Mouse (Mus musculus): ENCODE measurements around the gene Vps18. TPM values are rescaled to one million over a fixed set of nuclear protein-coding genes. Genes with fewer than 3 reads are reported as not detected.

Gene Vps18
- polyA plus RNA-seq, 1 experiment from 2014 or later = 28.2 TPM

DNA sequence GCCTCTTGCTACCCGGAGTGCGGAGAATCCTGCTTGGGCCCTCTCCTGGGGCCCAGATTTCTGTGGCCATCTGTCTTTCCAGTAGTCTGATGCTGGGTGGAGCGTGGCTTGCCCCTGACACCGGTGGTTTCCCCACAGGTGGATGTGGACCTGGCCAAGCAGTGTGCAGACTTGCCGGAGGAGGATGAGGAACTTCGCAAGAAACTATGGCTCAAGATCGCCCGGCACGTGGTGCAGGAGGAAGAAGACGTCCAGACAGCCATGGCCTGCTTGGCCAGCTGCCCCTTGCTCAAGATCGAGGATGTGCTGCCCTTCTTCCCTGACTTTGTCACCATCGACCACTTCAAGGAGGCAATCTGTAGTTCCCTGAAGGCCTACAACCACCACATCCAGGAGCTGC, 8.2 kb downstream of the Vps18 start:
- Histone ChIP-seq H3K9me3 (ENCODE audit: control insufficient read depth, low read length) (no peaks in the 10 kb centered on the region), H3K27me3 (replicated peaks; ENCODE audit: control insufficient read depth, insufficient read depth, low read length) (no peaks in the 10 kb centered on the region), H3K27ac (ENCODE audit: low read depth, low read length) (no peak overlapping the region), H3K4me2 (ENCODE audit: low read length) (no peak overlapping the region), H3K9ac (ENCODE audit: low read depth, low read length) (no peak overlapping the region), H3K4me1 (ENCODE audit: control insufficient read depth, insufficient read depth, low read depth, low read length) (peaks cover 12% of the 10 kb centered on the region), H3K4me3 (ENCODE audit: low read length) (no peak overlapping the region), H3K36me3 (ENCODE audit: control insufficient read depth, insufficient read depth, low read length) (peaks cover 44% of the 10 kb centered on the region)
- WGBS = 96% methylated on average over 12 of the region's 12 CpGs
- ATAC-seq = no peak

DNA sequence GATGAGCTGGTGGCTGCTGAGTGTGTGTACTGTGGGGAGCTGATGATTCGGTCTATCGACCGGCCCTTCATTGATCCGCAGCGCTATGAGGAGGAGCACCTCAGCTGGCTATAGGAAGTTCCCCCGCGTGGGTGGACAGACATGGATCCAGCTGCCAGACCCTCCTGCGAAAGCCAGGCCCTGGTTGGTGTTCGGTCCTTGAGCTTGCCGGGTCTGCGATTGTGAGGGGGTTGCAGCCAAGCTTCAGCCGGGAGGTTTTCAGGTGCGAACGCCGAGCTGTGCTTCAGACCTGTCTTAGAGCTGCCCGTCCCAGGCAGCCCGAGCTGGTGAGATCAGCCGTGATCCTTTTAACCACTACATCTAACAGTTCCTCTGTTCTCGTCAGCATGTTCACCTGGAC, 9.0 kb downstream of the Vps18 start:
- no peak for ATAC-seq
- 94% methylated on average over 19 of the region's 19 CpGs for WGBS
- H3K4me3 ChIP-seq (ENCODE audit: low read length) = no peak overlapping the region
- peaks cover 12% of the 10 kb centered on the region for H3K4me1 ChIP-seq (ENCODE audit: control insufficient read depth, insufficient read depth, low read depth, low read length)
- H3K36me3 ChIP-seq (ENCODE audit: control insufficient read depth, insufficient read depth, low read length) = peaks cover 40% of the 10 kb centered on the region
- no peak overlapping the region for H3K9ac ChIP-seq (ENCODE audit: low read depth, low read length)
- no peak overlapping the region for H3K4me2 ChIP-seq (ENCODE audit: low read length)
- no peaks in the 10 kb centered on the region for H3K27me3 ChIP-seq (replicated peaks; ENCODE audit: control insufficient read depth, insufficient read depth, low read length)
- H3K9me3 ChIP-seq (ENCODE audit: control insufficient read depth, low read length) = no peaks in the 10 kb centered on the region
- H3K27ac ChIP-seq (ENCODE audit: low read depth, low read length) = no peak overlapping the region

DNA sequence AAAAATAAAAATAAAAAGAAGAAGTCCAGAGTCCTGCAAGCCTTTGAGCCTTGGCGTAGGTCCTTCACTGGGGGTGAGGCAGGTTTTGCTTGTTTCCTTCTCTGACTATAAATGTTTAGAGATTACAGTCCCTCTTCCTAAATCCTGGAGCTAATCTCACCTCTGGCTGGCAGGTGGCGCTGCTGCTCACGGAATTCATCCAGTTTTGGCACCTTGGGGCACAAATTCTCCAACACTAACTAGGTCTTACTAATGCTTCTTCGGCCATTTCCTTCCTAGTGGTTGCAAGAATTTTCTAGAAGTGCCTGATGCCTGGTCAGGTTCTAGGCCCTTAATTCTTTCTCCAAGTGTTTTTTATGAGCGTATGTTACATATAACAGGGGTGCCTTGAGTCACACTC, 9.8 kb downstream of the Vps18 start:
- Histone ChIP-seq H3K27me3 (replicated peaks; ENCODE audit: control insufficient read depth, insufficient read depth, low read length) (no peaks in the 10 kb centered on the region), H3K4me1 (ENCODE audit: control insufficient read depth, insufficient read depth, low read depth, low read length) (peaks cover 12% of the 10 kb centered on the region), H3K4me2 (ENCODE audit: low read length) (no peak overlapping the region), H3K27ac (ENCODE audit: low read depth, low read length) (no peak overlapping the region), H3K9ac (ENCODE audit: low read depth, low read length) (no peak overlapping the region), H3K4me3 (ENCODE audit: low read length) (no peak overlapping the region), H3K9me3 (ENCODE audit: control insufficient read depth, low read length) (no peaks in the 10 kb centered on the region), H3K36me3 (ENCODE audit: control insufficient read depth, insufficient read depth, low read length) (peaks cover 34% of the 10 kb centered on the region)
- 51% methylated on average over 5 of the region's 5 CpGs for WGBS
- ATAC-seq = no peak

DNA sequence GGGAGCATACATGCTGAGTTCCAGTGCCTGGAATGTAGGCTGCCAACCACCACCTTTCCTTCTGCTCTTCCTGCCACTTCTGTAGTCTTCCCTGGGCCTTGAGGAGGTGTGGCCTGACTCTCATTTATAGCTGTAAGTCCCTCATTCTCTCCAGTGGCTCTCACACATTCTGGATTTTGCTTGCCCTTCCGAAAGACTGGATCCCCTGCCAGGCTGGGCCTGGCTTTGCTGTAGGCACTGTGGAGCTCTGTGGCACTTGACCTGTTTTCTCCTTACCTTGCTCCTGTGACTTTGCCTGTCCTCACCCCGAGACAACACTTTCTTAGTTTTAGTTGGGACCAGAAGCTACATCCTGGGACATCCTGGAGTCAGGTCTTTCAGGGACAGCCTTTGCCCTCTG, 10.3 kb downstream of the Vps18 start:
- 88% methylated on average over 2 of the region's 2 CpGs for WGBS
- H3K27ac ChIP-seq (ENCODE audit: low read depth, low read length) = no peak overlapping the region
- ATAC-seq = no peak
- H3K27me3 ChIP-seq (replicated peaks; ENCODE audit: control insufficient read depth, insufficient read depth, low read length) = no peaks in the 10 kb centered on the region
- peaks cover 29% of the 10 kb centered on the region for H3K36me3 ChIP-seq (ENCODE audit: control insufficient read depth, insufficient read depth, low read length)
- H3K9ac ChIP-seq (ENCODE audit: low read depth, low read length) = no peak overlapping the region
- H3K4me3 ChIP-seq (ENCODE audit: low read length) = no peak overlapping the region
- H3K4me2 ChIP-seq (ENCODE audit: low read length) = no peak overlapping the region
- H3K4me1 ChIP-seq (ENCODE audit: control insufficient read depth, insufficient read depth, low read depth, low read length) = peaks cover 12% of the 10 kb centered on the region
- H3K9me3 ChIP-seq (ENCODE audit: control insufficient read depth, low read length) = no peaks in the 10 kb centered on the region

DNA sequence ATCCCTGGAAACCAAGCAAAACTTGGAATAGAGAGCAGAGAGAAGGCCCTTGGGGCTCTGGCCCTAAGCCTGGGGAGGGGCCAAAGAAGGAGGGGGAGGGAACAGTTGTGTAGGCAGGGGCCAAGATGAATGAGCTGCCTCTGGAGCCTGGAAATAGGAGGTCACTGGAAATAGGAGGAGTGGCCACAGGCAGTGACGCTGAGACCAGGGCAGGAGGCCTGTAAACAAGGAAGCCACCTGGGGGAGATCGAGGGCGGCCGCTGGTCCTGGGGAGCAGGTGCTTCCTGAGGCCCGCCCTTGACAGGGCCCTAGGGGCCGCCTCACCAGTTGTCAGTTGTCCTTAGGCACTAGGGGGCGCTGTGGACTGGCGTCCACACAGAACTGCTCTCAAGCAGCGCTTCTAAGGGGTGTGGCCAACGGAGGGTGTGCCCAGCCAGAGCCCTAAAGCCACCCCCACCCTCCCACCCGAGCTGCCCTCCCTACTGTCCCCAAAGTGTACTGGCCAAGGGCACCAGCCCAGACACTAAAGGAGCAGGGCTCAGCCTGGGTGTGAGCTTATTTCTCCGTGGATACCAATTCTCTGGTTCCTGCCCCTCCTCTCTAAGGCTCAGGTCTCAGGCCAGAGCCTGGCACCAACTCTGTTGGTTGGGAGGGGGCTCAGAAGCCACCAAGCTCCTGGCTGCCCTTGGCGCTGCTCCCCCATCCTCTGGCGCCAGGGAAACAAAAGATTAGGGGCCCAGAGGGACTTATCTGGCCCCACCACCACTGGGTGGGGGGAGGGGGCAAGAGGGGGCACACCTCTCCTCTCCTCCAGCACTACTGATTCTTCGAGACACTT, 11.7 kb downstream of the Vps18 start:
- Histone ChIP-seq H3K36me3 (ENCODE audit: control insufficient read depth, insufficient read depth, low read length) (peaks cover 17% of the 10 kb centered on the region), H3K9me3 (ENCODE audit: control insufficient read depth, low read length) (no peaks in the 10 kb centered on the region), H3K4me2 (ENCODE audit: low read length) (peak overlapping the region; percentile 33), H3K4me3 (ENCODE audit: low read length) (no peak overlapping the region), H3K27me3 (replicated peaks; ENCODE audit: control insufficient read depth, insufficient read depth, low read length) (no peaks in the 10 kb centered on the region), H3K4me1 (ENCODE audit: control insufficient read depth, insufficient read depth, low read depth, low read length) (peaks cover 15% of the 10 kb centered on the region), H3K27ac (ENCODE audit: low read depth, low read length) (peak overlapping the region; percentile 72), H3K9ac (ENCODE audit: low read depth, low read length) (no peak overlapping the region)
- WGBS = 6% methylated on average over 14 of the region's 15 CpGs
- peak; percentile 64 for ATAC-seq

DNA sequence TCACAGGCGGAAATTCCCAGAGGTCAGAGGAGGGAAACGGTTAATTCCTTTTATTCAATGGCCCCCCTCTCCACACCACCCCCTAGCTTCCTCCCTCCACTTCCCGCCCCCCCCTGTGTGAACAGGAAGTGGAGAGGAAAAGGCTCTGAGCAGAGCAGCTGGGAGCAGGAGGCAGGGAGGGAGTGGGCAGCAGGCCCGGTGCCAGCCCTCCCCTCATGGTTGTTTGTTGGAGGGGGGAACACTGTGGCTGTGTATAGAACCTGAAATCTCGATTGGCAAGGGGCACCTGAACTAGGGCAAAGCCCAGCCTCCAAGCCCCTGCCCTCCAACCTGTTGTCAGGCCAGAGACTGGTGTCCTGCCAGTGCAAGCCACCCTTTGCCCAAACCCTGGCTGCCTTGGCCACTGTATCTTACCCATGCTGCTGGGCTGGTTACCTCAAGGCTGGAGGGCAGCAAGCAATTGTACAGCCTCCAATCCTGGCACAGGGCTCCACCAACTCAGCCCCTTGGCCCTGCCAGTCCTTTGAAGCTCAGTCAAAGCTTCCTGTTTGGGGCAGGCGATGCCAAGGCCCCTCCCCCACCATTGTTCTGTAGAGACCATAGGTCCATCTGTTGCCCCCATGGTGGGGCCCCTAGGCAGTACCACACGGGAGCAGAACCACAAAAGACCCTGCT, 12.4 kb downstream of the Vps18 start:
- 37% methylated on average over 7 of the region's 7 CpGs for WGBS
- no peak overlapping the region for H3K4me3 ChIP-seq (ENCODE audit: low read length)
- H3K27me3 ChIP-seq (replicated peaks; ENCODE audit: control insufficient read depth, insufficient read depth, low read length) = no peaks in the 10 kb centered on the region
- no peak overlapping the region; the same call in 1 of the 2 replicates for H3K4me2 ChIP-seq (ENCODE audit: low read length)
- ATAC-seq = peak; percentile 68
- peak overlapping the region; percentile 72 for H3K27ac ChIP-seq (ENCODE audit: low read depth, low read length)
- no peaks in the 10 kb centered on the region for H3K9me3 ChIP-seq (ENCODE audit: control insufficient read depth, low read length)
- H3K9ac ChIP-seq (ENCODE audit: low read depth, low read length) = 0 out of 2 replicates have a peak overlapping the region, but pooled peaks have one; percentile 23
- H3K36me3 ChIP-seq (ENCODE audit: control insufficient read depth, insufficient read depth, low read length) = peaks cover 16% of the 10 kb centered on the region
- peaks cover 15% of the 10 kb centered on the region for H3K4me1 ChIP-seq (ENCODE audit: control insufficient read depth, insufficient read depth, low read depth, low read length)

DNA sequence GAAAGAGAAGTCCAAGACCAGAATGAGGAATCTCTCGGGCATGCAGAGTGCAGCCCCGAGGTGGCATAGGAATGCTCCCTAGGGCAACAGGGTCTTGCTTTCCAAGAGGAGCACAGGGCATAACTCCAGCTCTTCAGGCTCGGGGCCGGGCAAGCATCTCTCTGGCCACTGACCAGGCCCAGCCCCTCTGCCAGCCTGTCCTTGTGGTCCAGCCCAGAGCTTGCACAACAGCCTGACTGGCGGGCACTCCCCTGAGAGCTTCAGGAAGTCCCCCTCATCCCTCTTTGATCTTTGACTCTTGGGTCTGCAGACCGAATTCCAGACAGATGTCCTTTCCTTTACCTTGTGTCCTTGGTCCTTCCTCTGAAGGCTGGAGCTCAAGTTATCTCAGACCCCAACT, 14.3 kb downstream of the Vps18 start:
- 79% methylated on average over 6 of the region's 6 CpGs for WGBS
- no peak overlapping the region for H3K4me2 ChIP-seq (ENCODE audit: low read length)
- no peaks in the 10 kb centered on the region for H3K9me3 ChIP-seq (ENCODE audit: control insufficient read depth, low read length)
- H3K27me3 ChIP-seq (replicated peaks; ENCODE audit: control insufficient read depth, insufficient read depth, low read length) = no peaks in the 10 kb centered on the region
- H3K4me1 ChIP-seq (ENCODE audit: control insufficient read depth, insufficient read depth, low read depth, low read length) = peaks cover 15% of the 10 kb centered on the region
- no peak overlapping the region for H3K27ac ChIP-seq (ENCODE audit: low read depth, low read length)
- no peak for ATAC-seq
- no peak overlapping the region for H3K9ac ChIP-seq (ENCODE audit: low read depth, low read length)
- peaks cover 5% of the 10 kb centered on the region for H3K36me3 ChIP-seq (ENCODE audit: control insufficient read depth, insufficient read depth, low read length)
- no peak overlapping the region for H3K4me3 ChIP-seq (ENCODE audit: low read length)

DNA sequence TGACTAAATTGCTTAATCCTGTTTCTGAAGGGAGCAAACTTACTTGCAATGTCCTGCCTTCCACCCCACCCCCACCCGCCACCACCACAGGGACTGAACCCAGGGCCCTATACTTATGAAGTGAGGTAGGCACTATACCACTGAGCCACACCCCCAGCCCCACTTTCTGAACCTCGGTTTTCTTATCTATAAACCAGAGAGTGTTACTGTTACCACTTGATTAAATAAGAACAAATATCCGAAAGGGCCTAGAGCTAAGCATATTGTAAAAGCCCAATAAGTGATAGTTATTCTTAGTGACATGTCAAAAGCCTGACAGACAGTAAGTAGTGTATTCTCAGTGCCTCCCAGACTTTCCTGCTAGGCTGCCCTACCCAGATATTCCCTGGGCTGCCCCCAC, 15.9 kb downstream of the Vps18 start:
- H3K4me1 ChIP-seq (ENCODE audit: control insufficient read depth, insufficient read depth, low read depth, low read length) = peaks cover 15% of the 10 kb centered on the region
- H3K36me3 ChIP-seq (ENCODE audit: control insufficient read depth, insufficient read depth, low read length) = no peaks in the 10 kb centered on the region
- ATAC-seq = no peak
- H3K9me3 ChIP-seq (ENCODE audit: control insufficient read depth, low read length) = no peaks in the 10 kb centered on the region
- H3K27ac ChIP-seq (ENCODE audit: low read depth, low read length) = no peak overlapping the region
- H3K9ac ChIP-seq (ENCODE audit: low read depth, low read length) = no peak overlapping the region
- no peak overlapping the region for H3K4me3 ChIP-seq (ENCODE audit: low read length)
- no peak overlapping the region for H3K4me2 ChIP-seq (ENCODE audit: low read length)
- H3K27me3 ChIP-seq (replicated peaks; ENCODE audit: control insufficient read depth, insufficient read depth, low read length) = no peaks in the 10 kb centered on the region
- 60% methylated on average over 3 of the region's 3 CpGs for WGBS

DNA sequence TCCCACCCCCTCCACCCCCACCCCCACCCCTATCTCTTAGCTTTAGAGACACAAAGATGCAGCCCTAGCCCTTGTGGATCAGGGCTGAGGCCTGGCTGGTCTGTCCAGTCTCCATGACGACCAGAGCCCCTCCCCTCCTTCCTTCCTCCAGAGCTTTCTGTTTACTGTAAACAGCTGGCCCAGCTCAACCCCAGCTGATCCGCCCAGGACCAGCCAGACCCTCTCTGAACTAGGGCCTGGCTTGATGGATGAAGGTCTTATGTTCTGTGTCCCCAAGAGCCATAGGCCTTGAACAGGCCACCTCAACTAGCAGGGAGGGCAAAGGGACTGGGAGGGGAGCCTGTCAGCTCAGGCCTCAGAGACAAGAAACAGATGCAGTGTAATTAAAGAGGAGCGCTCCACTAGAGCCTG, 16.3 kb downstream of the Vps18 start:
- Histone ChIP-seq H3K27me3 (replicated peaks; ENCODE audit: control insufficient read depth, insufficient read depth, low read length) (no peaks in the 10 kb centered on the region), H3K4me2 (ENCODE audit: low read length) (no peak overlapping the region), H3K4me1 (ENCODE audit: control insufficient read depth, insufficient read depth, low read depth, low read length) (peaks cover 13% of the 10 kb centered on the region), H3K9me3 (ENCODE audit: control insufficient read depth, low read length) (no peaks in the 10 kb centered on the region), H3K27ac (ENCODE audit: low read depth, low read length) (no peak overlapping the region), H3K4me3 (ENCODE audit: low read length) (no peak overlapping the region), H3K36me3 (ENCODE audit: control insufficient read depth, insufficient read depth, low read length) (no peaks in the 10 kb centered on the region), H3K9ac (ENCODE audit: low read depth, low read length) (no peak overlapping the region)
- peak; percentile 38; the same call in 1 of the 2 replicates for ATAC-seq
- 9% methylated on average over 3 of the region's 3 CpGs for WGBS
